Mouse (Mus musculus) MEL (cell line): ENCODE results near the gene Prodh2. TPM values are rescaled to one million over a fixed set of nuclear protein-coding genes. Genes with fewer than 3 reads are reported as not detected.

Experiments used
- DNase-seq: peaks from one replicate; pipeline ENCODE4 v3.0.0; 2011; ENCODE audit warnings: low read depth, low spot score
- H3K27ac ChIP-seq: 2 replicates; pipeline ENCODE4 v1.5.1; 2012; ENCODE audit warnings: low read depth, mild to moderate bottlenecking, control low read depth, low read length, moderate library complexity; ENCODE audit not compliant: control insufficient read depth
- H3K27me3 ChIP-seq, 2 experiments: fragments of 150-350 bp in 1 of 2; sonication (generic) in 1 of 2; 2 replicates each; pipeline ENCODE4 v1.6.1; 2012; ENCODE audit warnings: low read length in 2 of 2, mild to moderate bottlenecking in 2 of 2, improper control_type of control experiment in 1 of 2, moderate library complexity in 1 of 2; ENCODE audit not compliant: insufficient read depth in 2 of 2, control insufficient read depth in 1 of 2
- H3K36me3 ChIP-seq, 2 experiments: 2 replicates each; pipeline ENCODE4 v1.6.1; 2012 to 2014; ENCODE audit warnings: low read length in 2 of 2, improper control_type of control experiment in 1 of 2, inconsistent platforms in 1 of 2, mild to moderate bottlenecking in 1 of 2; ENCODE audit not compliant: insufficient read depth in 2 of 2, control insufficient read depth in 1 of 2
- H3K4me1 ChIP-seq, 2 experiments: fragments of 150-350 bp in 1 of 2; sonication (generic) in 1 of 2; 2 replicates each; pipeline ENCODE4 v1.6.1; 2012; ENCODE audit warnings: low read length in 2 of 2, improper control_type of control experiment in 1 of 2, mild to moderate bottlenecking in 1 of 2; ENCODE audit not compliant: insufficient read depth in 2 of 2, control insufficient read depth in 1 of 2
- H3K4me3 ChIP-seq, 2 experiments: fragments of 150-350 bp in 1 of 2; sonication (generic) in 1 of 2; 2 replicates each; pipeline ENCODE4 v1.5.1; 2012; ENCODE audit warnings: low read depth in 2 of 2, low read length in 2 of 2, mild to moderate bottlenecking in 2 of 2, moderate library complexity in 2 of 2, control low read depth in 1 of 2, improper control_type of control experiment in 1 of 2; ENCODE audit not compliant: control insufficient read depth in 1 of 2, insufficient read depth in 1 of 2
- H3K79me2 ChIP-seq: 2 replicates; pipeline ENCODE4 v1.6.1; 2012; ENCODE audit warnings: mild to moderate bottlenecking, low read length, moderate library complexity; ENCODE audit not compliant: control insufficient read depth, poor library complexity, insufficient read depth
- H3K9ac ChIP-seq: 2 replicates; pipeline ENCODE4 v1.6.1; 2012; ENCODE audit warnings: low read depth, mild to moderate bottlenecking, control low read depth, low read length, moderate library complexity; ENCODE audit not compliant: control insufficient read depth, poor library complexity, severe bottlenecking
- H3K9me3 ChIP-seq: fragments of 150-350 bp; sonication (generic); replicated peaks from 2 replicates; pipeline ENCODE4 v1.6.1; 2012; ENCODE audit warnings: mild to moderate bottlenecking, low read length, improper control_type of control experiment, moderate library complexity; ENCODE audit not compliant: insufficient read depth
- BHLHE40 ChIP-seq: IDR thresholded peaks from 2 replicates; pipeline ENCODE4 v1.6.1; 2012; ENCODE audit warnings: low read depth, mild to moderate bottlenecking, inconsistent platforms, low read length, improper control_type of control experiment, borderline replicate concordance
- CHD1 ChIP-seq: IDR thresholded peaks from 2 replicates; pipeline ENCODE4 v1.6.1; 2012; ENCODE audit warnings: low read depth, mild to moderate bottlenecking, inconsistent platforms, low read length, improper control_type of control experiment
- CHD2 ChIP-seq: IDR thresholded peaks from 2 replicates; pipeline ENCODE4 v1.6.1; 2011; ENCODE audit warnings: low read length, improper control_type of control experiment
- CTCF ChIP-seq, 3 experiments: IDR thresholded peaks in 2 of 3; conservative IDR thresholded peaks in 1 of 3; 2 replicates each; pipeline ENCODE4 v1.5.1; 2011 to 2012; ENCODE audit warnings: low read length in 3 of 3, low read depth in 2 of 3, mild to moderate bottlenecking in 2 of 3, improper control_type of control experiment in 1 of 3, inconsistent platforms in 1 of 3, mixed read lengths in 1 of 3, moderate library complexity in 1 of 3; ENCODE audit not compliant: control insufficient read depth in 1 of 3, insufficient read depth in 1 of 3, poor library complexity in 1 of 3, severe bottlenecking in 1 of 3
- E2F4 ChIP-seq: IDR thresholded peaks from 2 replicates; pipeline ENCODE4 v1.6.1; 2011; ENCODE audit warnings: low read depth, low read length, improper control_type of control experiment, borderline replicate concordance
- ELF1 ChIP-seq: IDR thresholded peaks from 2 replicates; pipeline ENCODE4 v1.6.1; 2014; ENCODE audit warnings: low read depth, mild to moderate bottlenecking, inconsistent platforms, low read length, improper control_type of control experiment, moderate library complexity
- EP300 ChIP-seq, 2 experiments: IDR thresholded peaks; 2 replicates each; pipeline ENCODE4 v1.6.1; 2011; ENCODE audit warnings: improper control_type of control experiment in 2 of 2, low read length in 2 of 2, low read depth in 1 of 2, mild to moderate bottlenecking in 1 of 2
- ETS1 ChIP-seq: IDR thresholded peaks from 2 replicates; pipeline ENCODE4 v1.6.1; 2012; ENCODE audit warnings: low read depth, mild to moderate bottlenecking, inconsistent platforms, low read length, improper control_type of control experiment, moderate library complexity
- GABPA ChIP-seq: IDR thresholded peaks from 2 replicates; pipeline ENCODE4 v1.6.1; 2012; ENCODE audit warnings: low read depth, mild to moderate bottlenecking, inconsistent platforms, low read length, improper control_type of control experiment, moderate library complexity
- GATA1 ChIP-seq: IDR thresholded peaks from 2 replicates; pipeline ENCODE4 v1.6.1; 2011; ENCODE audit warnings: low read depth, low read length, improper control_type of control experiment
- HCFC1 ChIP-seq: IDR thresholded peaks from 2 replicates; pipeline ENCODE4 v1.6.1; 2012; ENCODE audit warnings: low read depth, mild to moderate bottlenecking, inconsistent platforms, low read length, improper control_type of control experiment, moderate library complexity
- JUND ChIP-seq: IDR thresholded peaks from 2 replicates; pipeline ENCODE4 v1.6.1; 2011; ENCODE audit warnings: low read depth, mild to moderate bottlenecking, improper control_type of control experiment, low read length
- MAFK ChIP-seq: IDR thresholded peaks from 2 replicates; pipeline ENCODE4 v1.6.1; 2011; ENCODE audit warnings: low read depth, mild to moderate bottlenecking, low read length, improper control_type of control experiment, borderline replicate concordance
- MAX ChIP-seq: IDR thresholded peaks from 2 replicates; pipeline ENCODE4 v1.6.1; 2011; ENCODE audit warnings: low read length, improper control_type of control experiment
- MAZ ChIP-seq: IDR thresholded peaks from 2 replicates; pipeline ENCODE4 v1.6.1; 2012; ENCODE audit warnings: low read depth, mild to moderate bottlenecking, inconsistent platforms, low read length, improper control_type of control experiment
- MEF2A ChIP-seq: IDR thresholded peaks from 2 replicates; pipeline ENCODE4 v1.6.1; 2014; ENCODE audit warnings: low read depth, mild to moderate bottlenecking, inconsistent platforms, low read length, improper control_type of control experiment; ENCODE audit not compliant: poor library complexity, insufficient replicate concordance, severe bottlenecking; ENCODE audit errors: extremely low read depth
- MXI1 ChIP-seq: IDR thresholded peaks from 2 replicates; pipeline ENCODE4 v1.6.1; 2011; ENCODE audit warnings: mild to moderate bottlenecking, low read depth, low read length, improper control_type of control experiment
- MYB ChIP-seq: IDR thresholded peaks from 2 replicates; pipeline ENCODE4 v1.6.1; 2011; ENCODE audit warnings: mild to moderate bottlenecking, low read depth, low read length, improper control_type of control experiment
- MYC ChIP-seq: IDR thresholded peaks from 2 replicates; pipeline ENCODE4 v1.6.1; 2011; ENCODE audit warnings: low read depth, mild to moderate bottlenecking, low read length, improper control_type of control experiment, moderate library complexity
- NELFE ChIP-seq: IDR thresholded peaks from 2 replicates; pipeline ENCODE4 v1.6.1; 2011; ENCODE audit warnings: low read depth, low read length, improper control_type of control experiment
- POLR2A ChIP-seq, 2 experiments: IDR thresholded peaks; 2 replicates each; pipeline ENCODE4 v1.6.1; 2011 to 2012; ENCODE audit warnings: low read length in 2 of 2, mild to moderate bottlenecking in 2 of 2, control low read depth in 1 of 2, improper control_type of control experiment in 1 of 2, low read depth in 1 of 2, moderate library complexity in 1 of 2; ENCODE audit not compliant: control insufficient read depth in 1 of 2, insufficient read depth in 1 of 2, poor library complexity in 1 of 2
- POLR2AphosphoS2 ChIP-seq: IDR thresholded peaks from 2 replicates; pipeline ENCODE4 v1.6.1; 2011; ENCODE audit warnings: low read length, improper control_type of control experiment
- POLR2AphosphoS5 ChIP-seq: IDR thresholded peaks from 2 replicates; pipeline ENCODE4 v1.6.1; 2012; ENCODE audit warnings: low read depth, borderline replicate concordance, mild to moderate bottlenecking, inconsistent platforms, low read length, moderate library complexity, mixed read lengths
- RCOR1 ChIP-seq: IDR thresholded peaks from 2 replicates; pipeline ENCODE4 v1.6.1; 2012; ENCODE audit warnings: low read depth, mild to moderate bottlenecking, inconsistent platforms, low read length, improper control_type of control experiment
- SIN3A ChIP-seq: IDR thresholded peaks from 2 replicates; pipeline ENCODE4 v1.6.1; 2012; ENCODE audit warnings: low read length, improper control_type of control experiment, inconsistent platforms
- SMC3 ChIP-seq: IDR thresholded peaks from 2 replicates; pipeline ENCODE4 v1.6.1; 2011; ENCODE audit warnings: low read depth, low read length, improper control_type of control experiment
- TBP ChIP-seq: IDR thresholded peaks from 2 replicates; pipeline ENCODE4 v1.8.0; 2011; ENCODE audit warnings: low read depth, low read length, improper control_type of control experiment
- TCF12 ChIP-seq: IDR thresholded peaks from 2 replicates; pipeline ENCODE4 v1.6.1; 2014; ENCODE audit warnings: low read depth, mild to moderate bottlenecking, inconsistent platforms, low read length, improper control_type of control experiment, moderate library complexity
- UBTF ChIP-seq: IDR thresholded peaks from 2 replicates; pipeline ENCODE4 v1.6.1; 2012; ENCODE audit warnings: low read depth, mild to moderate bottlenecking, inconsistent platforms, low read length, improper control_type of control experiment, moderate library complexity, borderline replicate concordance; ENCODE audit not compliant: insufficient read depth
- USF1 ChIP-seq: IDR thresholded peaks from 2 replicates; pipeline ENCODE4 v1.6.1; 2014; ENCODE audit warnings: low read depth, mild to moderate bottlenecking, inconsistent platforms, low read length, improper control_type of control experiment, moderate library complexity
- USF2 ChIP-seq, 2 experiments: IDR thresholded peaks; 2 replicates each; pipeline ENCODE4 v1.6.1; 2011 to 2012; ENCODE audit warnings: improper control_type of control experiment in 2 of 2, low read length in 2 of 2, borderline replicate concordance in 1 of 2, inconsistent platforms in 1 of 2, low read depth in 1 of 2, mild to moderate bottlenecking in 1 of 2; ENCODE audit not compliant: insufficient read depth in 1 of 2
- ZC3H11A ChIP-seq: IDR thresholded peaks from 2 replicates; pipeline ENCODE4 v1.6.1; 2012; ENCODE audit warnings: low read depth, mild to moderate bottlenecking, inconsistent platforms, low read length, improper control_type of control experiment
- ZKSCAN1 ChIP-seq: IDR thresholded peaks from 2 replicates; pipeline ENCODE4 v1.6.1; 2012; ENCODE audit warnings: low read depth, mild to moderate bottlenecking, inconsistent platforms, low read length, improper control_type of control experiment, moderate library complexity
- ZMIZ1 ChIP-seq: IDR thresholded peaks from 2 replicates; pipeline ENCODE4 v1.6.1; 2012; ENCODE audit warnings: low read depth, mild to moderate bottlenecking, inconsistent platforms, low read length, improper control_type of control experiment, moderate library complexity
- ZNF384 ChIP-seq: IDR thresholded peaks from 2 replicates; pipeline ENCODE4 v1.6.1; 2012; ENCODE audit warnings: low read depth, mild to moderate bottlenecking, inconsistent platforms, low read length, improper control_type of control experiment
- polyA plus RNA-seq, 2 experiments: library from polyadenylated mRNA; stranded (reverse) in 1 of 2; unstranded in 1 of 2; fragments of >175 nt in 1 of 2; fragments of >200 nt in 1 of 2; gene quantifications; 2 replicates each; pipeline versions ENCODE4 v1.2.1 to v1.2.4; 2012; ENCODE audit warnings: low replicate concordance in 2 of 2, low read depth in 1 of 2; ENCODE audit not compliant: insufficient read length in 2 of 2, insufficient read depth in 1 of 2, missing spikeins in 1 of 2
- total RNA-seq: library from RNA; depleted of rRNA; stranded (reverse); fragments of 300-350 nt; gene quantifications from 2 replicates; pipeline ENCODE4 v1.2.3, GENCODE M21; 2012

Gene Prodh2
- total and polyA plus RNA-seq, 3 experiments, result not detected

GRCm38 (mm10) chr7:30534633-30535577, 41.5 kb downstream of the Prodh2 start, which contains the start of gene Arhgap33:
Arhgap33 (minus strand) TSS chr7:30535060.
- Histone ChIP-seq H3K79me2 (no peaks in the 10 kb centered on the region; the same call in 1 of the 2 replicates), H3K27ac (peak within 1 kb of the TSS; percentile 82), H3K4me3 (peak within 1 kb of the TSS; percentile 85 to 96), H3K9me3 (no peaks in the 10 kb centered on the region), H3K36me3 (peaks cover 0 to 13% of the 10 kb centered on the region in 2 experiments; a peak in 2 of 4 replicates), H3K4me1 (peaks cover 0 to 15% of the 10 kb centered on the region in 2 experiments; a peak in 2 of 4 replicates), H3K9ac (peak within 1 kb of the TSS; percentile 92), H3K27me3 (no peaks in the 10 kb centered on the region)
- peak; percentile 98 for DNase-seq
- TF ChIP-seq EP300 (IDR thresholded peaks at IDR 0.05; ENCODE audit: low read depth in 1 of 2, low read length in 2 of 2), result peak; percentile 26 to 55; a peak in 2 of 4 replicates
- TF ChIP-seq MAZ, result peak; percentile 95; the same call in 1 of the 2 replicates
- no peak for TF ChIP-seq CTCF (IDR thresholded peaks at IDR 0.05 in 2 of 3, conservative IDR thresholded peaks at IDR 0.05 in 1 of 3; ENCODE audit: control insufficient read depth in 1 of 3, insufficient read depth in 1 of 3, low read depth in 2 of 3, low read length in 3 of 3, poor library complexity in 1 of 3, severe bottlenecking in 1 of 3)
- no peak for TF ChIP-seq TCF12
- peak; percentile 31; the same call in 1 of the 2 replicates for TF ChIP-seq USF1
- TF ChIP-seq ZNF384, result no peak
- peak; percentile 38; the same call in 1 of the 2 replicates for TF ChIP-seq TBP
- TF ChIP-seq ZKSCAN1, result no peak
- TF ChIP-seq JUND, result no peak
- TF ChIP-seq MXI1, result peak; percentile 59
- TF ChIP-seq MAX, result peak; percentile 68
- no peak for TF ChIP-seq UBTF
- TF ChIP-seq MYB, result peak; percentile 82
- TF ChIP-seq BHLHE40, result 0 out of 2 replicates have a peak, but pooled peaks have one; percentile 2
- no peak for TF ChIP-seq RCOR1
- peak; percentile 69 for TF ChIP-seq SIN3A
- TF ChIP-seq MEF2A, result no peak
- no peak for TF ChIP-seq ETS1
- TF ChIP-seq MYC, result no peak
- TF ChIP-seq MAFK, result no peak
- no peak for TF ChIP-seq GATA1
- peak; percentile 53 for TF ChIP-seq NELFE
- no peak for TF ChIP-seq GABPA
- TF ChIP-seq USF2 (IDR thresholded peaks at IDR 0.05; ENCODE audit: borderline replicate concordance in 1 of 2, insufficient read depth in 1 of 2, low read depth in 1 of 2, low read length in 2 of 2), result no peak
- TF ChIP-seq HCFC1, result peak; percentile 49; the same call in 1 of the 2 replicates
- no peak for TF ChIP-seq POLR2AphosphoS2
- no peak for TF ChIP-seq E2F4
- TF ChIP-seq ZC3H11A, result no peak
- peak; percentile 48; the same call in 1 of the 2 replicates for TF ChIP-seq ZMIZ1
- no peak for TF ChIP-seq POLR2AphosphoS5
- TF ChIP-seq ELF1, result peak; percentile 17; the same call in 1 of the 2 replicates
- TF ChIP-seq CHD1, result no peak
- TF ChIP-seq CHD2, result no peak
- no peak for TF ChIP-seq SMC3
- peak in 1 of 2 experiments; percentile 75; a peak in 2 of 4 replicates for TF ChIP-seq POLR2A (IDR thresholded peaks at IDR 0.05; ENCODE audit: control insufficient read depth in 1 of 2, insufficient read depth in 1 of 2, low read depth in 1 of 2, low read length in 2 of 2, poor library complexity in 1 of 2)
